In genomic region chr8:12386530-12387222, GRCm38 (mm10) we compare ENCODE assay signal across 13 mouse cellular contexts. TPM values are rescaled to one million over a fixed set of nuclear protein-coding genes. Genes with fewer than 3 reads are reported as not detected.
DNase-seq lines count a peak whose midpoint lies in the region; ATAC-seq and TF ChIP-seq lines count a peak whose summit lies in the region.
"Had no signal": no experiment of that assay in that cellular context is flagged by ENCODE, and none has a peak within 500 bp of the region (broad histone marks: within the 10 kb centered on the region; RNA-seq: fewer than 3 reads in every experiment).

No protein-coding gene starts in this region.

- no peak overlapping the region for H3K4me2 ChIP-seq in intestine, embryonic 14.5 days (ENCODE audit: low read length)
- no peak overlapping the region for H3K4me2 ChIP-seq in intestine, postnatal 0 days (replicated peaks; ENCODE audit: low read depth)
- H3K4me2 ChIP-seq in embryonic facial prominence, embryonic 14.5 days (ENCODE audit: low read depth, low read length) = no peak overlapping the region
- H3K4me2 ChIP-seq in hindbrain, embryonic 16.5 days (ENCODE audit: low read length) = peak overlapping the region; percentile 62
- H3K4me2 ChIP-seq in neural tube, embryonic 11.5 days (ENCODE audit: low read depth) = peak overlapping the region; percentile 71
- H3K4me2 ChIP-seq: liver, embryonic 11.5 days had no signal

- H3K36me3 ChIP-seq in intestine, embryonic 14.5 days (ENCODE audit: control insufficient read depth, insufficient read depth, low read length) = no peaks in the 10 kb centered on the region
- no peaks in the 10 kb centered on the region for H3K36me3 ChIP-seq in intestine, postnatal 0 days (ENCODE audit: control insufficient read depth, insufficient read depth)
- no peaks in the 10 kb centered on the region for H3K36me3 ChIP-seq in embryonic facial prominence, embryonic 14.5 days (ENCODE audit: control insufficient read depth, insufficient read depth, low read length)
- no peaks in the 10 kb centered on the region for H3K36me3 ChIP-seq in hindbrain, embryonic 16.5 days (ENCODE audit: control insufficient read depth, insufficient read depth, low read length)
- no peaks in the 10 kb centered on the region for H3K36me3 ChIP-seq in neural tube, embryonic 11.5 days (ENCODE audit: control insufficient read depth, insufficient read depth, low read length)

- no peaks in the 10 kb centered on the region for H3K9me3 ChIP-seq in intestine, embryonic 14.5 days (ENCODE audit: control insufficient read depth, low read length)
- H3K9me3 ChIP-seq in intestine, postnatal 0 days (ENCODE audit: control insufficient read depth) = no peaks in the 10 kb centered on the region
- no peaks in the 10 kb centered on the region for H3K9me3 ChIP-seq in embryonic facial prominence, embryonic 14.5 days (ENCODE audit: control insufficient read depth, low read length)
- no peaks in the 10 kb centered on the region for H3K9me3 ChIP-seq in hindbrain, embryonic 16.5 days (ENCODE audit: control insufficient read depth, low read length)
- no peaks in the 10 kb centered on the region for H3K9me3 ChIP-seq in neural tube, embryonic 11.5 days (ENCODE audit: control insufficient read depth, low read length)

- H3K9ac ChIP-seq in intestine, embryonic 14.5 days (ENCODE audit: low read length) = no peak overlapping the region
- no peak overlapping the region for H3K9ac ChIP-seq in intestine, postnatal 0 days (ENCODE audit: low read depth, low read length)
- H3K9ac ChIP-seq in embryonic facial prominence, embryonic 14.5 days (ENCODE audit: low read depth, low read length) = no peak overlapping the region
- no peak overlapping the region for H3K9ac ChIP-seq in hindbrain, embryonic 16.5 days (ENCODE audit: low read depth, low read length)
- H3K9ac ChIP-seq in neural tube, embryonic 11.5 days (ENCODE audit: low read length) = no peak overlapping the region

- no peak for DNase-seq in intestine, embryonic 14.5 days (ENCODE audit: low spot score)
- no peak for DNase-seq in embryonic facial prominence, embryonic 14.5 days (ENCODE audit: low spot score)
- DNase-seq in neural tube, embryonic 11.5 days (ENCODE audit: low spot score) = peak; percentile 49
- no peak for DNase-seq in testis, postnatal 10 days (ENCODE audit: low spot score)
- DNase-seq in thymus, postnatal 36 days = no peak
- no peak for DNase-seq in liver
- DNase-seq: layer of hippocampus, adult 9-11 months had no signal

- H3K4me3 ChIP-seq in intestine, embryonic 14.5 days (ENCODE audit: low read depth, low read length) = no peak overlapping the region
- H3K4me3 ChIP-seq in intestine, postnatal 0 days (ENCODE audit: low read depth, low read length) = no peak overlapping the region
- H3K4me3 ChIP-seq in embryonic facial prominence, embryonic 14.5 days (ENCODE audit: low read depth, low read length) = peak overlapping the region; percentile 23; the same call in 1 of the 2 replicates
- H3K4me3 ChIP-seq in hindbrain, embryonic 16.5 days (ENCODE audit: low read length) = peak overlapping the region; percentile 41
- H3K4me3 ChIP-seq in neural tube, embryonic 11.5 days (ENCODE audit: low read depth, low read length) = peak overlapping the region; percentile 35; the same call in 1 of the 2 replicates

- no peak overlapping the region for H3K27ac ChIP-seq in intestine, embryonic 14.5 days (ENCODE audit: low read depth)
- no peak overlapping the region for H3K27ac ChIP-seq in intestine, postnatal 0 days (ENCODE audit: low read depth, low read length)
- H3K27ac ChIP-seq in embryonic facial prominence, embryonic 14.5 days (replicated peaks; ENCODE audit: low read depth, low read length) = no peak overlapping the region
- no peak overlapping the region for H3K27ac ChIP-seq in hindbrain, embryonic 16.5 days (ENCODE audit: low read depth, low read length)
- H3K27ac ChIP-seq in neural tube, embryonic 11.5 days (ENCODE audit: low read depth, low read length) = no peak overlapping the region

- 0 out of 2 replicates have a peak, but pooled peaks have one; percentile 38 for ATAC-seq in intestine, embryonic 14.5 days (replicated peaks; ENCODE audit: low FRiP score, low TSS enrichment, low read depth)
- no peak for ATAC-seq in intestine, postnatal 0 days
- no peak for ATAC-seq in embryonic facial prominence, embryonic 14.5 days (ENCODE audit: low read depth)
- no peak for ATAC-seq in hindbrain, embryonic 16.5 days
- no peak for ATAC-seq in neural tube, embryonic 11.5 days (ENCODE audit: insufficient read depth, low FRiP score, low TSS enrichment)

- WGBS in intestine, embryonic 14.5 days = under 1% methylated on average over 32 of the region's 32 CpGs
- WGBS in intestine, postnatal 0 days = 1% methylated on average over 32 of the region's 32 CpGs
- 2% methylated on average over 32 of the region's 32 CpGs for WGBS in embryonic facial prominence, embryonic 14.5 days
- WGBS in hindbrain, embryonic 16.5 days = 4% methylated on average over 31 of the region's 32 CpGs
- WGBS in neural tube, embryonic 11.5 days = under 1% methylated on average over 32 of the region's 32 CpGs

- TF ChIP-seq CTCF in intestine, postnatal 0 days (IDR thresholded peaks at IDR 0.05; ENCODE audit: low read depth) = no peak

- peaks cover 100% of the 10 kb centered on the region for H3K27me3 ChIP-seq in intestine, embryonic 14.5 days (replicated peaks; ENCODE audit: control insufficient read depth, insufficient read depth, low read length)
- H3K27me3 ChIP-seq in intestine, postnatal 0 days (replicated peaks; ENCODE audit: control insufficient read depth, insufficient read depth, low read length) = peaks cover 98% of the 10 kb centered on the region
- H3K27me3 ChIP-seq in embryonic facial prominence, embryonic 14.5 days (replicated peaks; ENCODE audit: control insufficient read depth, insufficient read depth, low read length) = peaks cover 100% of the 10 kb centered on the region
- H3K27me3 ChIP-seq in hindbrain, embryonic 16.5 days (replicated peaks; ENCODE audit: control insufficient read depth, insufficient read depth, low read length) = peaks cover 41% of the 10 kb centered on the region
- H3K27me3 ChIP-seq in neural tube, embryonic 11.5 days (ENCODE audit: control insufficient read depth, insufficient read depth, low read length) = peaks cover 88% of the 10 kb centered on the region

- H3K4me1 ChIP-seq in intestine, embryonic 14.5 days (replicated peaks; ENCODE audit: control insufficient read depth, insufficient read depth, low read length) = peaks cover 17% of the 10 kb centered on the region
- H3K4me1 ChIP-seq in intestine, postnatal 0 days (replicated peaks; ENCODE audit: control insufficient read depth, insufficient read depth, low read length) = no peaks in the 10 kb centered on the region
- no peaks in the 10 kb centered on the region for H3K4me1 ChIP-seq in embryonic facial prominence, embryonic 14.5 days (ENCODE audit: control insufficient read depth, insufficient read depth, low read length)
- H3K4me1 ChIP-seq in hindbrain, embryonic 16.5 days (ENCODE audit: control insufficient read depth, insufficient read depth, low read depth, low read length) = peaks cover 9% of the 10 kb centered on the region; the same call in 1 of the 2 replicates
- peaks cover 20% of the 10 kb centered on the region for H3K4me1 ChIP-seq in neural tube, embryonic 11.5 days (ENCODE audit: control insufficient read depth, insufficient read depth, low read length)

RNA-seq across cellular contexts. Expression of gene Sox1, which starts 8.4 kb away (rescaled TPM):
- 0.05 TPM in 1 of 2 replicates, not detected in the other for polyA plus RNA-seq in intestine, embryonic 14.5 days (2014; fragmentation: Nextera tagmentation; extraction: Ambion mirVana)
- not detected in 2 replicates for polyA plus RNA-seq in intestine, postnatal 0 days (2015; fragmentation: Nextera tagmentation; extraction: Ambion mirVana)
- not detected in 2 replicates for polyA plus RNA-seq in embryonic facial prominence, embryonic 14.5 days (2014; fragmentation: Nextera tagmentation; extraction: Ambion mirVana)
- 1.2 and 1.4 TPM in 2 replicates for polyA plus RNA-seq in hindbrain, embryonic 16.5 days (2015; fragmentation: Nextera tagmentation; extraction: Ambion mirVana)
- 1.9 and 2.2 TPM in 2 replicates for polyA plus RNA-seq in neural tube, embryonic 11.5 days (2014; fragmentation: Nextera tagmentation; extraction: Ambion mirVana)
- polyA plus RNA-seq: C2C12; gonadal fat pad, adult 2 months; liver, embryonic 11.5 days; stomach, embryonic 14.5 days had no signal

Comparison
In these comparisons a context has a peak if more than half of its experiments do, and no peak if none do; other contexts are left out.
1. H3K4me2 ChIP-seq: peak in hindbrain, embryonic 16.5 days (single experiment) and neural tube, embryonic 11.5 days (single experiment); none in intestine, embryonic 14.5 days (single experiment), intestine, postnatal 0 days (single experiment) and embryonic facial prominence, embryonic 14.5 days (single experiment).
2. H3K4me3 ChIP-seq: peak in embryonic facial prominence, embryonic 14.5 days (single experiment), hindbrain, embryonic 16.5 days (single experiment) and neural tube, embryonic 11.5 days (single experiment); none in intestine, embryonic 14.5 days (single experiment) and intestine, postnatal 0 days (single experiment).